Mouse (Mus musculus) 3134 (cell line): ENCODE data around the gene Tpst1.

Source experiments
- DNase-seq: peaks from one replicate; pipeline ENCODE4 v3.0.0-alpha.2; 2011; ENCODE audit warnings: low spot score; ENCODE audit not compliant: insufficient read length; ENCODE audit errors: extremely low read depth

Gene Tpst1

DNA sequence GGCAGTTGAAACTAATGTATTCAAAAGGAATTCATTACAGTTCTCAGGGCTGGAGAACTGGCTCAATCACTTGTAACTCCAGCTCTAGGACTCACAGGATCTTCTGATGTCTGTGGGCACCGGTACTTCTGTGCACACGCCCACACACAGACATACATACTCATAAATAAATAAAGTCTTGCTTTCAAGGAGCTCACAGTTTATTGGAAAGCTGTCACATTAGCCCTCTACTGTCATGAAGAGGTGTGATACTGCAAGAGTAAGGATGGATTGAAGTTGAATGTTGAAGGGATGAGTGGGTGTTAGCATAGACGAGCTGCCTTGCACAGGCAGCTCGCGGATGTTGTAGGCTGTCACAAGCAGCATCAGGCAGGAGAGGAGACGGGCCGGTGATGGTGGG, 14.9 kb downstream of the Tpst1 start:
- DNase-seq: no peak

DNA sequence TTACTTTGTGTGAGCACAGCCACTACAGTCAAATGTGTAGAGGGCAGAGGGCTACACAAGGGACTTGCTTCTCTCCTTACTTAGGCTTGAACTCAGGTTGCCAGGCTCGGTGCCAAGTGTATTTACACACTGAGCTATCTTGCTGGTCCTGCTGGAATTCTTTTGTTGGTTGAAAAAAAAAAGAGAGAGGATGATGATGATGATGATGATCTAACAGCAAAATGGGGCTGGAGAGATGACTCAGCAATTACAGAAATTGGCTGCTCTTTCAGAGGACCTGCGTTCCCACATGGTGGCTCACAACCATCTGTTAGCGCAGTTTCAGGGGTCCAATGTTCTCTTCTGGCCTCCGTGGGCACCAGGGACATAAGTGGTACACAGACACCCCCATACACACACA, 15.5 kb downstream of the Tpst1 start:
- no peak for DNase-seq

DNA sequence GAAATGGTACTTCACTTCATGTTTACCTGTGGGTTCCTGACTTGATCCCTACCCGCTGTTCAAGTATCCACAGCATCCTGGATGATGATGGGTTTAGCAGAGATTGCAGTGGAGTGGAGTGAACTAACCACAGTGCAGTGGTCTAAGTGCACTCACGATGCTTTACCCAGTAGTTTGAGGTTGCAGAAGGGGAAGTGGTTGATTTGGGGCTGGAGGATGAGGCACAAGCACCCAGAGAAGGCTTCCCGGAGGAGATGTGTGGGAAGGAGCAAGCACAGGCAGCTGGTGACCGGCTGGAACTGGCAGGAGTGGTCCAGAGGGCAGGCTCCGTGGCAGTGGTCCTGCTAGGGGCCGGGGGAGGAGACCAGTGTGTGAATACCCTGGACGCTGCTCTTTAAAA, 16.1 kb downstream of the Tpst1 start:
- peak; percentile 21 for DNase-seq

DNA sequence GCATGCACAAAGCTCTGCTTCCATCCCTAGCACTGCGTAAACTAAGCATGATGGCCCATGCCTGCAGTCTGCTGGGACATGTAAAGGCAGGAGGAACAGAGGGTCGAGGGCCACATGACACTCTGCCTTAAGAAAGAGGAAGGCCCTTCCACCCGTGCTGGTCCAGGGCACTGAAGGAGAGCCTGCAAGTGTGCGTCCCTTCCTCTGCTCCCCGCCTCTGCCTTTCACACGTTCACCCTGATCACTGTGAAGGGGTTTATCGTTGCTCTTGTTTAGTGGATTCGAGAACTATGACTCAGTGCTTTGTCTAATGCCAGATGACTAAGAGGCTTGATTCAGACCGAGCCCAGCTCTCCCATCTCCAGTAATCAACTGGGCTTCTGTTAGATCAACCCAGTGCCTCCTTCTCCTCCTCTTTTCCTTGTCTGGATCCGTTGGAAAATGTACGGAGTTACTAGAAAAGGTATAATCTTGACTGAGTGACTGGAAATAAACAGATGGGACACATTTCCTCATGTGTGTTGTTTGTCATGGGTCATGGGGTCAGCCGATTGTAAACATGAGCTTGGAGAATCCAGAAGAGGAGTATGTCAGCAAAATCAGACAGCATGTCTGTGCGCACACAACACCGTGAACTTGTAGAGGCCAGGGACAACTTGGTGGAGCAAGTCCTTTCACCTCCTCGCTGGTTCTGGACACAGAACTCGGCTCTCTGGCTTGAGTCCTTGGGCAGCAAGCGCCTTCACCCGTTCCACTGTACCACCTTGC, 16.7 kb downstream of the Tpst1 start:
- DNase-seq: peak; percentile 69

DNA sequence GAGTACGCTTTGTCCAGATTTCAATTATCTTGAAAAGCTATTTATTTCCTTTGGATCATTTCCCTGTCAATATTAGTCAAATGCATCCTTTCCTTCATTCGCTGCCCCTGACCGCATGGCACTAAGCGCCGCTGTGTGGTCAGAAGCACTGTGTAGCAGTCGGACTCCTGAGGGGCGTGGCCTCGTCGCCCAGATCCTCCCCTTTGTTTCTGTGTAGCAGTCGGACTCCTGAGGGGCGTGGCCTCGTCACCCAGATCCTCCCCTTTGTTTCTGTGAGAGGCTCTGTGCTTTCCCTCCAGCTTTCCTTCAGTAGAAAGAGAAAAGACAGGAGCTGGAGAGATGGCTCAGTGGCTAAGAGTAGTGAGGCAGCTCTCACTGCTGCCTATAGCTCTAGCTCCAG, 23.6 kb downstream of the Tpst1 start:
- no peak for DNase-seq

DNA sequence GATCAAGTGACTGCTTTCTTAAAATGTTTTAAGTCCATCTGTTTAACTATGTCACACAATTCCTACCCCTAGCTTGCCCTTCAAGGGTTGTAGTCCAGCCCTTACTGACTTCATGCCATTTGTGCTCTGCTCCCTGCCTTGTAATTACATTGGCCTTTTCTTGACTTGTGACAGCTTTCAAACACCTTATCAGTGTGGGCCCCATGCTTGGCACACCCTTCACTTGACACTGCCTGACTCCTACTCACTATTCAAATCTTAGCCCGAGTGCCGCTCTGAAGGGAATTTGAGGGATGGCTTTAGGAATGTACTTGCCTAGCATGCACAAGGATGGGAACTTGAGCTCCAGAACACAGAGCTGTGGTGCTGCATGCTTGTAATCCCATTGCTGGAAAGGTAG, 24.7 kb downstream of the Tpst1 start:
- no peak for DNase-seq

DNA sequence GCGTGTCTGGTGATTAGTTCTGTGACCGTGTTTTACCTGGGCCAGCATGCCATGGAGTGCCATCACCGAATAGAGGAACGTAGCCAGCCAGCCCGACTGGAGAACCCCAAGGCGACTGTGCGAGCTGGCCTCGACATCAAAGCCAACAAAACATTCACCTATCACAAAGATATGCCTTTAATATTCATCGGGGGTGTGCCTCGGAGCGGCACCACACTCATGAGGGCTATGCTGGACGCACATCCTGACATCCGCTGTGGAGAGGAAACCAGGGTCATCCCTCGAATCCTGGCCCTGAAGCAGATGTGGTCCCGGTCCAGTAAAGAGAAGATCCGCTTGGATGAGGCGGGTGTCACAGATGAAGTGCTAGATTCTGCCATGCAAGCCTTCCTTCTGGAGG, 28.6 kb downstream of the Tpst1 start:
- no peak for DNase-seq

DNA sequence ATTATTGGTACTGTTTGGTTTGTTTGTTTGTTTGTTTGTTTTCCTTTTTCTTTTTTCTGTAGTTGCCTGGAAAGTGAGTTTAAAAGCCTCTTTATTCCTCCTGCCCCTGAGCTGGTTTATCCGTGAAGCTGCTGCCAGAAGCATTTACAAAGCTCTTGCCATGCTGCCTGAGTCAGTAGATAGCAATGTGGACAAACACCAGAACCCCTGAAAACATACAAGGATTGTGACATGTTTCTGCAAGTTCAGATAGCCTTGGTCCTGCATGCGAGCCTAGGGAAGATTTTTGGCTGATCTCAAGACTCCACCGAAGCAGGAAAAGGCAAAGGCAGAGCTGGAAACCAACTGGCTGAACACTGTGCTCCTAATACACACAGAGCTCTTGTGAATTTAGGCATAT, 36.2 kb downstream of the Tpst1 start:
- no peak for DNase-seq

DNA sequence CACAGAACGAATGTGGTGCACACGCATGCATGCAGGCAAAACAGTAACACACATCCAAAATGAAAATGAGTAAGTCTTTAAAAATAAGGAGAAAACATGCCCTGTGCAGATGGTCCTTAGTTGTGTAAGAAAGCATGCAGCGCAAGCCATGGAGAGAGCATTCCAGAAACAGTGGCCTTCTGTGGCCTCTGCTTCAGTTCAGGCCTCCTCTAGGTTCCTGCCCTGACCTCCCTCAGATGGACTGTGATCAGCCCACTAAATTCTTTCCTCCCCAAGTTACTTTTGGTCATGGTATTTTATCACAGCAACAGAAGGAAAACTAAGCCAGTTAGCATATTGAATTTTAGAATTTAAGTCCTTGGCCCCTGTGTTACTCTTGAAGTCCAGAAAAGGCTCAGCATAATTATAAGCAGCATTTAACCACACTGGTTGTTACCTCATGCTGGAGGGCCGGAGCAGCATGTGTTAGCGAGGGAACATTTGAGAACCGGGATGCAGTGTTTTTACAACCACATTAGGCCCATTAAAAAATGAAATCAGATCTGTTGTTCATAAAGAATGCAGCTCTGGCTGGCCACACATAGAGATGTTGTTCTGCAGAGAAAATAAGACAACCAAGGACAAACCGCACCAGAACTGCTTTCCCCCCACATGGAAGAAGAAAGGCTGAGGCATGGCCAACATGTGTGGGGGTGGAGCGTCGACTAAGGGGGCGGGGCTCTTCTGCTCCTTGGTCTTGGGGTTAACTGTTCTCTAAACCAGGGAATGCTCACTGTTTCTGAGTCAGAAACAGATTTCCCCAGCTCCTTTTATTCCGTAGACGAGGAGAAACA, 37.7 kb downstream of the Tpst1 start:
- DNase-seq: no peak

DNA sequence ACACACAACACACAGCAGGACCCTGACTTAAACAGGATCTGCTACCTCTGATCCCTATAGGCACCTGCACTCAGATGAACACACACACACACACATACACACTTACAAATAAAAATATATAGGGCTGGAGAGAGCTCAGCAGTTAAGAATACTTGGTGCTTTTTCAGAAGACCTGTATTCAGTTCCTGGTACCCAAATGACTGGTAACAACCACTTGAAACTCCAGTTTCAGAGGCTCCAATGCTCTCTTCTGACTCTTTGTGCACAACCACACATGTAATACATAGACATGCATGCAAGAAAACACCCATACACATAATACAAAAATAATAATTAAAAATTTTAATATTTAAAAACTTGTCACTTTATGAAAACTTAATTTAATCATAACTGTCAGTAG, 39.5 kb downstream of the Tpst1 start:
- no peak for DNase-seq

DNA sequence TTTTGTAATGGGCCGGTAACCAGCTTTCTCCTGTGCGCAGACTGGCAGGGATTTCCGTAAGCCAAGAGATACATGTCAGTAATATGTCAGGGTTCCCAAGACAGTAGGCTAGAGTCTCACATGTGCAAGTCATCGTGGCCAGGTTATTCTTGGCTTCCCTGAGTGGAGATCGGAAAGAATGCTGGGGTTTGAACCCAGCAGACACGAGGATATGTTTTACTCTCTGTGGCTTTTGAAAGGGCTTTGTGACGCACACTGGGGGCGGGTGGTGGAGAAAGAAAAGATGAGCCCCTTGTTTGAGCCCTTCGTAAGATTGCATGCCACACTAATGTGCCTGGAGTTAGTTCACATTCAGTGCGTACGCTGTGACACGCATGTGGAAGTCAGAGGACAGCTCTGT, 43.0 kb downstream of the Tpst1 start:
- no peak for DNase-seq

DNA sequence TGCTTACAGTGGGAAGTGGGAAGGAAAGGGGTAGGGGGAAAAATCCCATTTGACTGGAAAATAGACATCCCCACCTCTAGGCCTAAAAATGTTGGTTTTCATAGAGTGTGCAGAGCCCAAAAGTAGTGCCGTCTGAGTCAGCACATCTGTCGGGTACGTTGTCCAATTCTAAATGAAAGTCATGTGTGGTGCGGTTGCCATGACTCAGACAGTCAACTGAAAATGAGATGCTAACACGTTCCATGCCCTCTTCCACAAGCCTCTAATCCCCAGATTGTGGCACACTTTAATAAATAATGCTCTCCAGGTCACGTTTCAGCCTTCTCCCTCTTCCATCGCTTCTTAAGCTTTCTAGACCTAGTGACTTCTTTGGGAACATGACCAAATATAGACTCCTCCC, 43.7 kb downstream of the Tpst1 start:
- DNase-seq: no peak

DNA sequence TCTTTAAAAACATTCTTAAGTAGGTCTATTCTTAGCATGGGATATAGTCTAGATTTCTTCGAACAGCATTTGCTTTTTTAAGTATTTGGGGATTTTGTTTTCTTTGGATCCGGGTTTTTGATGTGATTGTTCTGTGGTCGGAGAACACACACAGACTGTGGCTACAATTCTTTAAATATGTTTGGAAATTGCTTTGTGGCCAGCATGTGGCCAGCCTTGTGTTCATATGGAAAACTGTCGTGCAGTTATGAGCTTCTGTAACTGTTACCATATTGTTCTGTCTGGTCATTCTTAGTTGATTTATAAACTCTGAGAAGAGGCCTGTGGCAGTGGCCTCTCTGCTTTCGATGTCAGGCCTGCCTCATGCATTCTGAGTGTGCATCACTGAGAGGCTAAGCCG, 44.8 kb downstream of the Tpst1 start:
- no peak for DNase-seq

DNA sequence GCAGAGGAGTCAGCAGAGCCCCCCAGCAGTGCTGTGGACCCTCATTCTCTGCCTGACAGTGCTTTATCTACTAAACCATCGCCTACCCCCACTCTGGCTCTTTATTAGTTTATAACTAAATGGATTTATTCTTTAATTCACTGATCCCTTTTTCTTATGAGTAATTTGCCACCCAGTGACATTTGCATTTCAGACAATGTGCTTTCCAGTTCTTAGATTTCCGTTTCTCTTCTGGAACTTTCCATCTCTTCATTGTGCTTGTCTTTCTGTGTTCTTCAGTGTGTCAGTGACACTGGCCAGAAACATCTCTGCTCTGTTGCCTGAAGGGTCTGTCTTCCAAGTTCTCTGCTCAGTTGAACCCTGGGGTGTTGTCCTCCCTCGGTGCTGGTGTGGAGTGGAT, 46.1 kb downstream of the Tpst1 start:
- no peak for DNase-seq

DNA sequence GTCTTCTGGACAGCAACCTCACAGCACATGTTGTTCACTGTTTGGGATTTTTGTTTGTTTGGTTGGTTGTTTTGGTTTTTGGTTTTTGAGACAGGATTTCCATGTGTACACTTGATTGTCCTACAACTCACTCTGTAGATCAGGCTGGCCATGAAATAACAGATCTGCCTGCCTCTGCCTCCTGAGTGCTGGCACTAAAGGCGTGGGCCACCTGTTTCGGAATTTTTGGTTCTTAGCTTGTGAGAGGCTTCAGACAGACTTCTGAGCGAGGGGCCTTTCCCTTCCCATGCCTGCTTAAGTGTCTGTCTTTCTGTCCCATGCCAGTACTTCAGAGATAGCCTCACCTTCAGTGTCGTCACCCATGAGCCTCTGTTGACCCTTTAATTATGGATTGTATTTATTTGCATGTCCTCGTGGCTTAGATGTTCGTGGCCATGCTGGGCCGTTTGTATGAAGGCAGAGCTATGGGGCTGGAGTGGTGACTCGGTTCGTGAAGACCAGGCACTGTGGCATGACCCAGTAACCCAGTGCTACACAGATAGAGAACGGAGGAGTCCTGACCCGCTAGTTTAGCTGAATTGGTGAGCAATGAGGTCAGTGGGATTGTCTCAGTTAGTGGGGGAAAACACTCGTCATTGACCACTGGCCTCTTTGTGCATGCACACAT, 47.1 kb downstream of the Tpst1 start:
- DNase-seq: no peak

DNA sequence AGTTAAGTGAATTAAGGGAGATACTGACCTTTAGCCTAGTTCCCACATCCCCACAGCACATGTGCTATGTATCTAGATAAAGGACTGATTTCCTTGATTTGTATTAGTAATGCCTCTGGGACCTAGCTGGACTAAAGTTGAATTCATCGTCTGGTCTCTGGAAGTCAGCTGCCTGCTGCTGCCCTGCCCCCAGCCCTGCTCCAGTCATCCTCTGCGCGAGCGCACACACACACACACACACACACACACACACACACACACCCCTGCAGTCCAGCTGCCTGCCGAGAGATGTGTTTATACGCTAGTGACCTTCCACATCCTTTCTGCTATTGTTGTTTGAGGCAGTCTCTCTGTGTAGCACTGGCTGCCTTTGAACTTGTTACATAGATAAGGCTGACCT, 47.8 kb downstream of the Tpst1 start:
- DNase-seq: no peak

DNA sequence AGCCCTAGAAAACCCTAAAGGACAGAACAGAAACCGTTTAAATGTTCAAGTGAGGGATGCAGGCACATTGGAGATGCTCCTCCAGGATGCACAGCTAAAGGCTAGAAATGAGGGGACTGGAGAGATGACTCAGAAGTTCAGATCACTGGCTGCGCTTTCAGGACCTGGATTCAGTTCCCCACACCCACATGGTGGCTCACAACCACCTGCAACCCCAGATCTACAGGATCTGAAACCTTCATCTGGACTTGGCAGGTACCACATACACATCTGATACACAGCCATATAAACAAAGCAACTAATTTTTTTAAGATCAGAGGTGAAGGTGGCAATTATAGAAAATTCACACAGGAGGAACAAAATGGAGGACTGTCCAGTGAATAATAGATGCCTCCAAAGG, 49.2 kb downstream of the Tpst1 start:
- no peak for DNase-seq

DNA sequence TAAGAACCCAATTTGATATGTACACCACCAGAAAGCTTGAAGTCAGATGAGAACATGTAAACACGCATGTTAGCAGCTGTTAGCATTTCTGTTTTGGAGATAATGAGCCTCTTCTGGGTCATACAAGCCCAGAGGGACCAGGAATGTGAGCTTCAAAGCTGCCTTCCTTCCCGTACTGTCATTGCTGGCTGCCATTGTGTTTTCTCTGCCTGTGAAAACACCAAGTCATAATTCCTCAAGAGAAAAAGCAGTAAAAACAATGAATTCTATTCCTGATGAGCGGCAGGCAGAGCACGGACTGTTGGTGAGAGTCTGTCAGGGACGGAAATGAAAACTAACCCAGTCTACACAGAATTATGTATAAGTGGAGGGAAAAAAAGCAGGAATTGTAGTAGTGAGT, 51.1 kb downstream of the Tpst1 start:
- no peak for DNase-seq

DNA sequence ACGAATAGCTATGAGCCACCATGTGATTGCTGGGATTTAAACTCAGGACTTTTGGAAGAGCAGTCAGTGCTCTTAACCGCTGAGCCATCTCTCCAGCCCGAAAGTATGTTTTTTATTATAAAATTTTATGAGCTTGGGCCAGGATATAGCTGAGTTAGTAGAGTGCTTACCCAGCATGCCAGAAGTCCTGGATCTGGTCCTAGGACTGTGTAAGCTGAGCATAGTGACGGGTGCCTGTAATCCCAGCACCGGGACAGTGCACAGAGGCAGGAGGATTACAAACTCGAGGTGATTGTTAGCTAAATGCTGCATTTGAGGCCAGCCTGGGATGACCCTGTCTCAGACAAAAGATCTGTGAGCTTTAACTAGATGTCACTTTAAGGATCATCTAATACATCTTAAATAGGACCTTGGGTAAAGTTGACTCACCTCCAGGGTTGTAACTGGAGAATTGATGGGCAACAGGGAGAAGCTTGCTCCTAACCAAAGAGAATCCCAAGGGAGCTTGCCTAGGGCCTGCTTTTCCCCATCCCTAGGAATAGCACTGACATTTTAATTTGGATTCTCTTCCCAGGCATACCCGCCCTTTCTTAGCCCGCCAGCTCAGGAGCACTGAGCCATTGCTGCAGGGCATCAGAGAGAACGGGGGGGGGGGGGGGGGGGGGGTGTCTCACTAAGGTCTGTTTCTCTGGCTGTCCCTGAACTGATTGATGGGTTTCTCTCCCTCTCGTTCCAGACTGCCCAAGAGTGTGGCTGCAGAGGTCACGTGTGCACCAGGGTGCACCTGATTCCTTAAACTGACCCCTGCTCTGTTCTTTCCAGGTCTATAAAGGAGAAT, 55.8 kb downstream of the Tpst1 start:
- DNase-seq: no peak

DNA sequence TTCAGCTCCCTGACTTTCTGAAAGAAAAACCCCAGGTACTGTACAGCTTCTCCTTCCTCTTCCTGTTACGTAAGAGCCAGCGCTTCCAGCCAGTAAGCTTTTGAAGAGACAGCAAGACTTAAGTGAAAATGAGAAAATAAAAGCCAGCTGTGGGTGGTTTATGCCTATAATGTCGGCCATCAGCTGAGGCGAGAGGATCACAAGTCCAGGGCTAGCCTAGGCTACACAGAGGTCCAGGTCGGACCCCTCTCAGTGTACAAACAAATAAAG, 56.3 kb downstream of the Tpst1 start:
- no peak for DNase-seq

DNA sequence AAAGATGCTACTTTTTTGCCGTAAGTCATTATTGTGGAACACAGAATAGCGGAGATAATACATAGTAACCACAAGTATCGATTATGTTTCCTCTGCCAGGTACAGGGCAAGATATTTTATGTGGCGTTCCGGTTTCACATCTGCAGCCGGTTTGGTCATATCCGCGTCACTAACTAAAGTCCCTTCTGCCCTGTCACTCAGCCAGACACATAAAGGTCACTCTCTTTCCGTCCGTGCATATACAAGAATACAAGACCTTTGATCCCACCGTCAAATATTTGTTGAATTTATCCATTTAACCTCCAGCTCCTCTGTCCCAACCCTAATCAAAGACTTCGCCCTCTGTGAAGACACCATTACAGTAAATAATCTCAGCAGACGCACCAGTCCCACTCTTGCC, 63.5 kb downstream of the Tpst1 start:
- no peak for DNase-seq
